Mouse (Mus musculus) midbrain, embryonic 13.5 days (tissue): ENCODE results near the gene Prss2. TPM values are rescaled to one million over a fixed set of nuclear protein-coding genes. Genes with fewer than 3 reads are reported as not detected.
"Not testable (repeated sequence)": the region's sequence is repeated elsewhere in the genome, so short reads cannot be mapped to it uniquely, and the experiment has no call there.

Experiments used
- ATAC-seq: fragments of 200-750 bp; cut with Nextera tagmentation; 2 replicates; pipeline ENCODE4 v1.8.0; 2017; ENCODE audit warnings: mild to moderate bottlenecking, moderate TSS enrichment, moderate library complexity
- H3K27ac ChIP-seq: fragments of 300-500 bp; sonication (generic); 2 replicates; pipeline ENCODE4 v1.5.1; 2015; ENCODE audit warnings: inconsistent platforms, mild to moderate bottlenecking, moderate library complexity
- H3K27me3 ChIP-seq: fragments of 300-500 bp; sonication (generic); 2 replicates; pipeline ENCODE4 v1.6.1; 2015; ENCODE audit warnings: mild to moderate bottlenecking, inconsistent platforms
- H3K36me3 ChIP-seq: fragments of 300-500 bp; sonication (generic); 2 replicates; pipeline ENCODE4 v1.6.1; 2015; ENCODE audit warnings: mild to moderate bottlenecking, inconsistent platforms
- H3K4me1 ChIP-seq: fragments of 300-500 bp; sonication (generic); replicated peaks from 2 replicates; pipeline ENCODE4 v1.6.1; 2015; ENCODE audit warnings: inconsistent platforms
- H3K4me2 ChIP-seq: fragments of 300-500 bp; sonication (generic); replicated peaks from 2 replicates; pipeline ENCODE4 v1.6.1; 2015; ENCODE audit warnings: moderate library complexity, mild to moderate bottlenecking, inconsistent platforms
- H3K4me3 ChIP-seq: fragments of 300-500 bp; sonication (generic); replicated peaks from 2 replicates; pipeline ENCODE4 v1.5.1; 2015; ENCODE audit warnings: mild to moderate bottlenecking, inconsistent platforms
- H3K9ac ChIP-seq: fragments of 300-500 bp; sonication (generic); replicated peaks from 2 replicates; pipeline ENCODE4 v1.6.1; 2015; ENCODE audit warnings: mild to moderate bottlenecking, inconsistent platforms
- H3K9me3 ChIP-seq: fragments of 300-500 bp; sonication (generic); 2 replicates; pipeline ENCODE4 v1.6.1; 2016; ENCODE audit warnings: mild to moderate bottlenecking, inconsistent platforms
- WGBS: fragments of 180-500 bp; shearing (Covaris S2); methylation state at CpG from one replicate; pipeline ENCODE4 v1.1.7; 2015; 5-methylcytosine and 5-hydroxymethylcytosine counted together
- polyA plus RNA-seq: library from polyadenylated mRNA; unstranded; fragments of >200 nt; fragmentation: Nextera tagmentation; extraction: Ambion mirVana; gene quantifications from 2 replicates; pipeline ENCODE4 v1.2.1, GENCODE M21; 2015

Prss2 gene
- not detected in 2 replicates for polyA plus RNA-seq

- Histone ChIP-seq H3K27me3 (no peaks in the 10 kb centered on the region), H3K36me3 (no peaks in the 10 kb centered on the region), H3K4me1 (no peaks in the 10 kb centered on the region), H3K27ac (no peak within 1 kb of the TSS), H3K4me3 (no peak within 1 kb of the TSS), H3K4me2 (no peak within 1 kb of the TSS), H3K9ac (no peak within 1 kb of the TSS), H3K9me3 (no peaks in the 10 kb centered on the region)
- ATAC-seq: no peak
- 85% methylated on average over 1 of the region's 1 CpGs for WGBS
These were observed at the start of gene Prss2 for GRCm38 (mm10) chr6:41521487-41521886. Gene Prss2 (plus strand): TSS chr6:41521787.

- Histone ChIP-seq H3K27me3 (no peaks in the 10 kb centered on the region), H3K4me3 (no peak overlapping the region), H3K36me3 (no peaks in the 10 kb centered on the region), H3K9ac (no peak overlapping the region), H3K9me3 (no peaks in the 10 kb centered on the region), H3K4me1 (no peaks in the 10 kb centered on the region), H3K27ac (no peak overlapping the region), H3K4me2 (no peak overlapping the region)
- no peak for ATAC-seq
- 90% methylated on average over 3 of the region's 3 CpGs for WGBS
These were observed 22.2 kb upstream of the Prss2 start for GRCm38 (mm10) chr6:41499374-41499773.

GRCm38 (mm10) chr6:41504915-41505314, 16.7 kb upstream of the Prss2 start:
- WGBS: 84% methylated on average over 2 of the region's 2 CpGs
- Histone ChIP-seq H3K4me3 (no peak overlapping the region), H3K4me1 (no peaks in the 10 kb centered on the region), H3K27ac (no peak overlapping the region), H3K27me3 (no peaks in the 10 kb centered on the region), H3K36me3 (no peaks in the 10 kb centered on the region), H3K4me2 (no peak overlapping the region), H3K9ac (no peak overlapping the region), H3K9me3 (no peaks in the 10 kb centered on the region)
- no peak for ATAC-seq

GRCm38 (mm10) chr6:41505323-41505722, 16.3 kb upstream of the Prss2 start:
- Histone ChIP-seq H3K27ac (no peak overlapping the region), H3K4me1 (no peaks in the 10 kb centered on the region), H3K9ac (no peak overlapping the region), H3K36me3 (no peaks in the 10 kb centered on the region), H3K27me3 (no peaks in the 10 kb centered on the region), H3K9me3 (no peaks in the 10 kb centered on the region), H3K4me3 (no peak overlapping the region), H3K4me2 (no peak overlapping the region)
- 81% methylated on average over 6 of the region's 6 CpGs for WGBS
- no peak for ATAC-seq

- Histone ChIP-seq H3K4me3 (no peak overlapping the region), H3K27me3 (no peaks in the 10 kb centered on the region), H3K4me2 (no peak overlapping the region), H3K9ac (no peak overlapping the region), H3K27ac (no peak overlapping the region), H3K9me3 (no peaks in the 10 kb centered on the region), H3K36me3 (no peaks in the 10 kb centered on the region), H3K4me1 (no peaks in the 10 kb centered on the region)
- 78% methylated on average over 6 of the region's 6 CpGs for WGBS
- no peak for ATAC-seq
These were observed 3.5 kb upstream of the Prss2 start for GRCm38 (mm10) chr6:41518017-41518524.

- Histone ChIP-seq H3K9me3 (no peaks in the 10 kb centered on the region), H3K4me2 (no peak overlapping the region)
- ATAC-seq: no peak
These were observed 4.9 kb downstream of the Prss2 start for GRCm38 (mm10) chr6:41526453-41526852.

GRCm38 (mm10) chr6:41527402-41527801, 5.8 kb downstream of the Prss2 start:
- Histone ChIP-seq H3K4me2 (no peak overlapping the region), H3K9ac (no peak overlapping the region), H3K4me1 (no peaks in the 10 kb centered on the region), H3K4me3 (no peak overlapping the region), H3K36me3 (no peaks in the 10 kb centered on the region), H3K9me3 (no peaks in the 10 kb centered on the region), H3K27me3 (no peaks in the 10 kb centered on the region), H3K27ac (no peak overlapping the region)
- ATAC-seq: no peak
- 87% methylated on average over 1 of the region's 1 CpGs for WGBS

More at GRCm38 (mm10) chr6:41526453-41526852, 4.9 kb downstream of the Prss2 start:
- no peak overlapping the region for H3K4me3 ChIP-seq
- H3K9ac ChIP-seq: no peak overlapping the region
- H3K36me3 ChIP-seq: no peaks in the 10 kb centered on the region
- no peaks in the 10 kb centered on the region for H3K4me1 ChIP-seq
- no peaks in the 10 kb centered on the region for H3K27me3 ChIP-seq
- H3K27ac ChIP-seq: no peak overlapping the region

- H3K9ac ChIP-seq, H3K36me3 ChIP-seq, H3K27ac ChIP-seq, H3K4me1 ChIP-seq, ATAC-seq, H3K4me3 ChIP-seq, H3K9me3 ChIP-seq, H3K4me2 ChIP-seq, H3K27me3 ChIP-seq: not testable (repeated sequence)
- WGBS: 17% methylated on average over 2 of the region's 2 CpGs
These were observed 8.4 kb downstream of the Prss2 start for GRCm38 (mm10) chr6:41529987-41530386.

GRCm38 (mm10) chr6:41532181-41532580, 10.6 kb downstream of the Prss2 start:
- Histone ChIP-seq H3K4me2 (no peak overlapping the region), H3K9me3 (no peaks in the 10 kb centered on the region), H3K27me3 (no peaks in the 10 kb centered on the region), H3K27ac (no peak overlapping the region), H3K9ac (no peak overlapping the region), H3K4me1 (no peaks in the 10 kb centered on the region), H3K4me3 (no peak overlapping the region), H3K36me3 (no peaks in the 10 kb centered on the region)
- ATAC-seq: no peak
- 89% methylated on average over 4 of the region's 4 CpGs for WGBS

GRCm38 (mm10) chr6:41532687-41533284, 11.2 kb downstream of the Prss2 start:
- 91% methylated on average over 8 of the region's 8 CpGs for WGBS

GRCm38 (mm10) chr6:41537376-41537775, 15.8 kb downstream of the Prss2 start:
- Histone ChIP-seq H3K4me3 (no peak overlapping the region), H3K27ac (no peak overlapping the region), H3K36me3 (no peaks in the 10 kb centered on the region), H3K4me2 (no peak overlapping the region), H3K4me1 (no peaks in the 10 kb centered on the region), H3K9ac (no peak overlapping the region), H3K27me3 (no peaks in the 10 kb centered on the region), H3K9me3 (no peaks in the 10 kb centered on the region)
- no peak for ATAC-seq
- WGBS: 100% methylated on average over 1 of the region's 1 CpGs

More at GRCm38 (mm10) chr6:41532687-41533284, 11.2 kb downstream of the Prss2 start:
- H3K4me1 ChIP-seq: no peaks in the 10 kb centered on the region
- H3K27ac ChIP-seq: no peak overlapping the region
- no peaks in the 10 kb centered on the region for H3K36me3 ChIP-seq
- no peaks in the 10 kb centered on the region for H3K27me3 ChIP-seq
- H3K4me3 ChIP-seq: no peak overlapping the region
- no peak for ATAC-seq
- no peak overlapping the region for H3K4me2 ChIP-seq
- no peak overlapping the region for H3K9ac ChIP-seq
- H3K9me3 ChIP-seq: no peaks in the 10 kb centered on the region

GRCm38 (mm10) chr6:41538296-41538695, 16.7 kb downstream of the Prss2 start:
- not testable (repeated sequence) for H3K9me3 ChIP-seq, H3K4me3 ChIP-seq, H3K36me3 ChIP-seq, H3K4me2 ChIP-seq, H3K27me3 ChIP-seq, H3K4me1 ChIP-seq, H3K27ac ChIP-seq, ATAC-seq, H3K9ac ChIP-seq
- 91% methylated on average over 7 of the region's 8 CpGs for WGBS

- no peaks in the 10 kb centered on the region for H3K36me3 ChIP-seq
- peaks cover 17% of the 10 kb centered on the region for H3K4me1 ChIP-seq
- ATAC-seq: no peak
- H3K9me3 ChIP-seq: no peaks in the 10 kb centered on the region
- H3K27me3 ChIP-seq: 0 out of 2 replicates have a peak, but pooled peaks cover 9% of the 10 kb centered on the region
- no peak overlapping the region for H3K27ac ChIP-seq
- no peak overlapping the region for H3K4me2 ChIP-seq
- no peak overlapping the region for H3K4me3 ChIP-seq
- no peak overlapping the region for H3K9ac ChIP-seq
These were observed 19.2 kb downstream of the Prss2 start for GRCm38 (mm10) chr6:41540746-41541145.
